Mouse (Mus musculus) small intestine, adult 2 months (tissue): ENCODE data around the gene Galnt7.

ENCODE experiments used
- CTCF ChIP-seq: fragments of 200-500 bp; IDR thresholded peaks from 2 replicates; pipeline ENCODE4 v1.5.1; 2012; ENCODE audit warnings: low read depth, mild to moderate bottlenecking, control low read depth, inconsistent platforms, low read length, moderate library complexity, mixed read lengths; ENCODE audit not compliant: insufficient replicate concordance, insufficient read length; ENCODE audit errors: extremely low read depth
- POLR2A ChIP-seq: fragments of 200-500 bp; IDR thresholded peaks from 2 replicates; pipeline ENCODE4 v1.6.1; 2012; ENCODE audit warnings: low read depth, mild to moderate bottlenecking, control low read depth, inconsistent platforms, low read length, moderate library complexity

DNA sequence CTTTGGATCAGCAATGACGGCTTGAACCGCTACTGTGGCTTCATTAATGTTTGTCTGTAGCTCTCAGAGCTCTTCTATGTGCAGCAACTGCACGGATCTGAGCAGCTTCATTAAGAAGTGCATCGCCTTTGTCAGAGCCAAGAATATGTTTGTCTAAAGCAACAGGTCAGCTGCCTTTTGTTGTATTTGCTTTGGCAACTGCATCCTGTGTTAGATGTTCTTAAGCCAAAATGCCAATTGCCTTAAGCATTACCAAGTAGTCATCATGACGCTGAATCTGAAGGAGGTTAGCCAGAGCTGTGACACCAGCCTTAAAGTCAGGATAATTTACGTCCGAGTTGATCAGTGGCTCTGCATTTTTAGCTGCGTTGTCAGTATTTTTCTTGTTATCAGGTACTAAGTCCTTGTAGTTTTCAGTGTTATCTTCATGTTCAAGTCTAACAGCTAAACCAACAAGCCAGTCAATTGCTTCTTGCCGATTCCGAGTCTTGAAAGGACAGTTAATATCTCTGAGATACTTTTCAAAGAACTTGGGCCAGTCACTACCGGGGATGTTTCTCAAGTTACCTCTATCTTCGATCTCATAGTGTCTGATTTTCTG, 132.5 kb downstream of the Galnt7 start:
- TF ChIP-seq CTCF (no peak), POLR2A (no peak)
